Mouse (Mus musculus) stomach, embryonic 14.5 days (tissue): ENCODE measurements around the gene Dpf1. TPM values are rescaled to one million over a fixed set of nuclear protein-coding genes. Genes with fewer than 3 reads are reported as not detected.

Experiments used
- ATAC-seq: fragments of 200-750 bp; cut with Nextera tagmentation; 2 replicates; pipeline ENCODE4 v1.8.0; 2017; ENCODE audit warnings: low read depth, moderate TSS enrichment; ENCODE audit not compliant: insufficient number of reproducible peaks, insufficient read depth, low FRiP score
- H3K27ac ChIP-seq: fragments of 300-500 bp; sonication (generic); 2 replicates; pipeline ENCODE4 v1.5.1; 2014; ENCODE audit warnings: mild to moderate bottlenecking, low read length, moderate library complexity, mixed read lengths
- H3K27me3 ChIP-seq: fragments of 300-500 bp; sonication (generic); 2 replicates; pipeline ENCODE4 v1.6.1; 2014; ENCODE audit warnings: low read length, control low read depth, mixed read lengths; ENCODE audit not compliant: control insufficient read depth, insufficient read depth
- H3K36me3 ChIP-seq: fragments of 300-500 bp; sonication (generic); 2 replicates; pipeline ENCODE4 v1.6.1; 2014; ENCODE audit warnings: mild to moderate bottlenecking, control low read depth, low read length, moderate library complexity, mixed read lengths; ENCODE audit not compliant: control insufficient read depth, insufficient read depth
- H3K4me1 ChIP-seq: fragments of 300-500 bp; sonication (generic); 2 replicates; pipeline ENCODE4 v1.6.1; 2014; ENCODE audit warnings: low read length, control low read depth, mixed read lengths; ENCODE audit not compliant: control insufficient read depth, insufficient read depth
- H3K4me2 ChIP-seq: fragments of 300-500 bp; sonication (generic); replicated peaks from 2 replicates; pipeline ENCODE4 v1.6.1; 2014; ENCODE audit warnings: low read depth, low read length, control low read depth
- H3K4me3 ChIP-seq: fragments of 300-500 bp; sonication (generic); 2 replicates; pipeline ENCODE4 v1.5.1; 2014; ENCODE audit warnings: low read depth, low read length, control low read depth
- H3K9ac ChIP-seq: fragments of 300-500 bp; sonication (generic); replicated peaks from 2 replicates; pipeline ENCODE4 v1.6.1; 2014; ENCODE audit warnings: low read depth, mild to moderate bottlenecking, control low read depth, low read length, moderate library complexity, mixed read lengths
- H3K9me3 ChIP-seq: fragments of 300-500 bp; sonication (generic); 2 replicates; pipeline ENCODE4 v1.6.1; 2016; ENCODE audit warnings: low read depth, low read length, control low read depth; ENCODE audit not compliant: control insufficient read depth
- WGBS: fragments of 180-500 bp; shearing (Covaris S2); extraction: QIAGEN DNeasy Blood & Tissue Kit; methylation state at CpG from one replicate; pipeline ENCODE4 v1.1.7; 2014; 5-methylcytosine and 5-hydroxymethylcytosine counted together
- polyA plus RNA-seq: library from polyadenylated mRNA; unstranded; fragments of >200 nt; fragmentation: Nextera tagmentation; extraction: Ambion mirVana; gene quantifications from 2 replicates; pipeline ENCODE4 v1.2.1, GENCODE M21; 2014

Dpf1 gene
- polyA plus RNA-seq, 1 experiment from 2014 or later, result 6.0 TPM

DNA sequence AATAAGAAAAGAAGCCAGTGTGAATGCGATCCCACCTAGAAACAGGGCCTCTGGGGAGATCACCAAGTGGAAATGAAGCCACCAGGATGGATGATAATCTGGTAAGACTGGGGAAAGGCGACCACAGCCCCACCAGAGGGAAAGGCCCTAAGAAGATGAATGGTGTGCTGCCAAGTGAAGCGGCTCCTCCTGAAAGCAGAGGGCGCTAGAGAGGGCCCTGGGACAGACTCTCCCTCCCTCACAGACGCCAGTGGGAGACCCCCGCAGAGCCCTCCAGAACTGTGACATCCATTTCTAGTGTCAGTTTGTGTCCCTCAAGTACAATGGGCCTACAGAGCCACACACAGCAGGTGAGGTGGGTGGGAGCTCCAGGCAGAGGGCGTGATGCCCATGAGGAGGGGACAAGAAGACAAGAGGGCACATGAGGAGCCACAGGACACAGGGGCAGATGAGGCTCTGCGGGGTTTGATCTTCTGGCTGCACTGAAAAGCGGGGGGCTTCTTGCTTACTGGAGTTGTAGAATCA is 33.1 kb downstream of the Dpf1 start:
- H3K4me1 ChIP-seq, result no peaks in the 10 kb centered on the region
- no peak overlapping the region for H3K4me3 ChIP-seq
- no peaks in the 10 kb centered on the region for H3K9me3 ChIP-seq
- no peak for ATAC-seq
- no peak overlapping the region for H3K9ac ChIP-seq
- H3K36me3 ChIP-seq, result peaks cover 14% of the 10 kb centered on the region; the same call in 1 of the 2 replicates
- no peak overlapping the region for H3K4me2 ChIP-seq
- H3K27ac ChIP-seq, result no peak overlapping the region; the same call in 1 of the 2 replicates
- WGBS, result 74% methylated on average over 9 of the region's 9 CpGs
- H3K27me3 ChIP-seq, result no peaks in the 10 kb centered on the region

DNA sequence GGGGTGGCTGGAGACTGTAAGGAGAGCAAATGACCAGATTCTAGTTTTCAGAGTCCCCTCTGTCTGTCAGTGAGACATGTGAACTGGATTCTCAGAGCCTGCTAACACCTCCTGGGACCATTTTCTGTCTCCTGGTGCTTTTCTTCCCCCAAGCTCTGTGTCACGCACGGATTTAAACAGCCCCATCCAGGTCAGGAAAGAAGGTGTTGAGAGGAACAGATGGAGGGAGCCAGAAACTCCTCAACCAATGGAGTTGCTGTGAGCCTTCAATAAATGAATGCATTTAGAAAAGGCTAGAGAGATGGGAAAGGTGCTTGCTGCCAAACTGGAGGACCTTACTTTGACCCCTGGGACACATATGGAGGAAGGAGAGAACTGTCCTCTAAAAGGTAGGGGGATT is 34.0 kb downstream of the Dpf1 start:
- H3K4me3 ChIP-seq, result no peak overlapping the region
- WGBS, result 90% methylated on average over 2 of the region's 2 CpGs
- H3K36me3 ChIP-seq, result peaks cover 14% of the 10 kb centered on the region; the same call in 1 of the 2 replicates
- ATAC-seq, result no peak
- H3K9ac ChIP-seq, result no peak overlapping the region
- H3K27ac ChIP-seq, result no peak overlapping the region; the same call in 1 of the 2 replicates
- no peaks in the 10 kb centered on the region for H3K4me1 ChIP-seq
- no peaks in the 10 kb centered on the region for H3K9me3 ChIP-seq
- H3K27me3 ChIP-seq, result no peaks in the 10 kb centered on the region
- H3K4me2 ChIP-seq, result no peak overlapping the region

DNA sequence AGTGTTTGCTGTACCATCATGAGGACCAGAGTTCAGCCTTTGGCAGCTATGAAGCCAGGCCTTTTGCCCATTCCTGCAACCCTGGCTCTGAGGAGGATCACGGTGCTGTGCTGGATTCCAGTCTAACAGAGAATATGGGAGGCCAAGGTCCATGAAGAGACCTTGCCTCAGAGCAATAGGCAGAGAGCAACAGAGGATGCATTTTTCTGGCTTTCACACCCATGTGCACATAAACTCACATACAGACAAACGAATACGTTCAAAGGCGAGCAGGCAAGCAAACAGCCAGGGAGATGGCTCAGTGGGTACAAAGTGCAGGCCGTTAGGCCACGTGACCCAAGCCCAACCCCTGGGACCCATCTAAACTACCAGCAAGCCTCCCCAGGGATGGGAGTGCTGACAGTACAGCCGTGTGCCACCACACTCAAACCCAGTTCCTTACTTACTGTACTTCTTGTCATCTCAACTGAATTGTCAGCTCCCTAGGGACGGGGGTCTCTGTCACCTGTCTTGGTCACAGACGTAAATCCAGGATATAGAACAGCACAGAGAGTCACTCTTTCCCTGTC is 34.7 kb downstream of the Dpf1 start:
- ATAC-seq, result no peak
- Histone ChIP-seq H3K4me2 (no peak overlapping the region), H3K4me1 (no peaks in the 10 kb centered on the region), H3K27ac (no peak overlapping the region), H3K4me3 (no peak overlapping the region), H3K36me3 (peaks cover 14% of the 10 kb centered on the region; the same call in 1 of the 2 replicates), H3K9ac (no peak overlapping the region), H3K27me3 (no peaks in the 10 kb centered on the region), H3K9me3 (no peaks in the 10 kb centered on the region)
- WGBS, result 83% methylated on average over 9 of the region's 9 CpGs

DNA sequence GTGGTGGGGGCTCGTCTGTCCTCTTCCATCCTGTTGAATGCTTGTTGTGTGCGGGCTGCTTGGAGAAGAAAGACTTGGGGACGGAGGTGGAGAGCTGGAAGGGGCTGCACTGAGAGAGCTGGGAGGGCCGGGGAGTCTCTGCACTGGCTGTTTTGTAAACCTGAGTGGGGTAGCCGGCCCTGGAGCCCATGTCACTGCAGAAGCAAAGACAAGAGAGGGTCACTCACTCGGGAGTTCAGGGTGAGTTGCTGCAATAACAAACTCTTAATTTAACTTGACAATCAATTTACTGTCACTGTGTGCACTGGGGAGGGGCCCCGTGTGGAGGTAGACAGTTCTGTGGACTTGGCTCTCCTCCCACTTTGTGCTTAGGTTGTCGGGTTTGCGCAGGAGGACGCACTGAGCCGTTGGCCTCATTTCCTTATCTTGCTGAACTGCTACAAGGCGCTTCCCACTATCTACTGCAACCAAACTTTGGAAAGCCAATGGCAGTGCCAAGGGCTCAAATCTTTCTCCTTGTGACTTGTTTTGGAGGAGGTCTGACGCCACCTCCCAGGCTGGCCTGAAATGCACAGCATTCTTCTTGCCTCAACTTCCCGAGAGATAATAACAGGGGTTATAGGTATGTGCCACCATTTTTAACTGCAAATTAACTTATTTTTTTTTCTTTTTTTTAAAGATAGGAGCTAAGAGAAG is 35.4 kb downstream of the Dpf1 start:
- Histone ChIP-seq H3K36me3 (peaks cover 14% of the 10 kb centered on the region; the same call in 1 of the 2 replicates), H3K27me3 (no peaks in the 10 kb centered on the region), H3K4me1 (no peaks in the 10 kb centered on the region), H3K27ac (no peak overlapping the region), H3K4me3 (no peak overlapping the region), H3K9ac (no peak overlapping the region), H3K4me2 (no peak overlapping the region), H3K9me3 (no peaks in the 10 kb centered on the region)
- ATAC-seq, result no peak
- 62% methylated on average over 14 of the region's 14 CpGs for WGBS

DNA sequence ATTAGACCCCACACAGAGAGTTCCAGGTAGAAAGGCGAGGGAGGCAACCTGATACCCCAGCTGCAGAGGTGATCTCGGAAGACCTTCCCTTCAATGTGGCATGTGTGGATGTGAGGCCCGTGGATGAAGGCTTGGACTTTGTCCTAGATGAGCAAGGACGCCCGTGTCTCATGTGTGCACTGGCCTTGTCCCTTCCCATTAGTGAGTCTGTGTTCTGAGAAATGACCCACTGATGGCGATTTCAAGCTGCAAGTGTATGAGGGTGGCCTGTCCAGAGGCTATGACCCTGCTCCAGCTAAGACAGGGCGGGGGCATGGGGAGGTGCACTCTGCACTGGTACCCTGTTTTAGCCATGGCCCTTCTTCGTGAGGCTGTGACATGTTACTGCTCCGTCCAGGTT is 36.5 kb downstream of the Dpf1 start:
- peaks cover 14% of the 10 kb centered on the region; the same call in 1 of the 2 replicates for H3K36me3 ChIP-seq
- no peaks in the 10 kb centered on the region for H3K27me3 ChIP-seq
- no peaks in the 10 kb centered on the region for H3K4me1 ChIP-seq
- H3K4me2 ChIP-seq, result no peak overlapping the region
- H3K4me3 ChIP-seq, result no peak overlapping the region
- H3K9me3 ChIP-seq, result no peaks in the 10 kb centered on the region
- ATAC-seq, result no peak
- WGBS, result 89% methylated on average over 9 of the region's 9 CpGs
- no peak overlapping the region for H3K9ac ChIP-seq
- no peak overlapping the region for H3K27ac ChIP-seq

GRCm38 (mm10) chr7:29340838-29341237 is 37.1 kb downstream of the Dpf1 start:
- Histone ChIP-seq H3K27ac (no peak overlapping the region), H3K36me3 (peaks cover 16% of the 10 kb centered on the region; the same call in 1 of the 2 replicates), H3K4me2 (no peak overlapping the region), H3K27me3 (no peaks in the 10 kb centered on the region), H3K9me3 (no peaks in the 10 kb centered on the region), H3K4me1 (no peaks in the 10 kb centered on the region), H3K9ac (no peak overlapping the region), H3K4me3 (no peak overlapping the region)
- WGBS, result 85% methylated on average over 8 of the region's 8 CpGs
- no peak for ATAC-seq

GRCm38 (mm10) chr7:29341722-29342121 is 38.0 kb downstream of the Dpf1 start:
- Histone ChIP-seq H3K4me2 (no peak overlapping the region), H3K4me1 (no peaks in the 10 kb centered on the region), H3K9me3 (no peaks in the 10 kb centered on the region), H3K27me3 (no peaks in the 10 kb centered on the region), H3K4me3 (no peak overlapping the region), H3K36me3 (peaks cover 18% of the 10 kb centered on the region; the same call in 1 of the 2 replicates), H3K9ac (no peak overlapping the region), H3K27ac (no peak overlapping the region)
- no peak for ATAC-seq
- 55% methylated on average over 12 of the region's 12 CpGs for WGBS

DNA sequence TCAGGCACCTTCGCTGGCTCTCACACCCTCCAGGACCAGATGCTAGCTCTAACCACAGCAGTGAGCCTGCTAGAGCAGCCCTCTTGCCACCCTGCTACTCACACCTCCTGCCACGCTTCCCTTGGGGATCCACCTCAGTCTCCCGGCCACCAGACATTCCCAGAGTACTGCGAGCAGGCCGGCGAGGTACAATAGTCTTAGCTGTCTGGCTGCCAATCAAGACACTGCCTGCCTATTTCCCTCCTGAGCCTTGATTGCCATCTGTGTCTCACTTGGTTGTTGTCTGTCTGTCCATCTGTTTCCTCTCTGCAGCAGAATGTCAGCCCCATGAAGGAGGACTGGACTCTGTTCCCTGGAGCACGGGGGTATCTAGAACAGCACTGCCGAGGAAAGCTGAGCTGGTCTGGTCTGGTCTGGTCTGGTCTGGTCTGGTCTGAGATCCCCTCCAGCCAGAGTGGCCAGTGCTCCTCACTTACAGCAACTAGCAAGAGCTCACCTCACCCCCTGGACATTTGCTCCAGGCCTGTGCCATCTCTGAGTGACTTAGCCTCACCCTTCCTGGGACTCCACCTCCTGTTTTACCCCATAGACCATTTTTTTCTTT is 38.8 kb downstream of the Dpf1 start:
- Histone ChIP-seq H3K4me2 (no peak overlapping the region), H3K9me3 (no peaks in the 10 kb centered on the region), H3K36me3 (peaks cover 15% of the 10 kb centered on the region; the same call in 1 of the 2 replicates), H3K27ac (no peak overlapping the region), H3K9ac (no peak overlapping the region), H3K27me3 (no peaks in the 10 kb centered on the region), H3K4me1 (no peaks in the 10 kb centered on the region), H3K4me3 (no peak overlapping the region)
- no peak for ATAC-seq
- WGBS, result 69% methylated on average over 8 of the region's 8 CpGs
